Mouse (Mus musculus) limb, embryonic 14.5 days (tissue): ENCODE results near the gene Pias1. TPM values are rescaled to one million over a fixed set of nuclear protein-coding genes. Genes with fewer than 3 reads are reported as not detected.

Experiments used
- ATAC-seq: fragments of 200-750 bp; cut with Nextera tagmentation; 2 replicates; pipeline ENCODE4 v1.8.0; 2017; ENCODE audit warnings: low read depth, moderate number of reproducible peaks, moderate TSS enrichment; ENCODE audit not compliant: low FRiP score
- DNase-seq: peaks from one replicate; pipeline ENCODE4 v3.0.0-alpha.2; 2015; ENCODE audit warnings: low spot score
- H3K27ac ChIP-seq: fragments of 300-500 bp; sonication (generic); replicated peaks from 2 replicates; pipeline ENCODE4 v1.5.1; 2014; ENCODE audit warnings: low read depth, mild to moderate bottlenecking, low read length, moderate library complexity, mixed read lengths
- H3K27me3 ChIP-seq: fragments of 300-500 bp; sonication (generic); 2 replicates; pipeline ENCODE4 v1.6.1; 2014; ENCODE audit warnings: low read length, mixed read lengths; ENCODE audit not compliant: control insufficient read depth, insufficient read depth
- H3K36me3 ChIP-seq: fragments of 300-500 bp; sonication (generic); 2 replicates; pipeline ENCODE4 v1.6.1; 2014; ENCODE audit warnings: mild to moderate bottlenecking, low read length, moderate library complexity, mixed read lengths; ENCODE audit not compliant: control insufficient read depth, insufficient read depth
- H3K4me1 ChIP-seq: fragments of 300-500 bp; sonication (generic); 2 replicates; pipeline ENCODE4 v1.6.1; 2014; ENCODE audit warnings: antibody characterized with exemption, low read length, mixed read lengths; ENCODE audit not compliant: control insufficient read depth, insufficient read depth
- H3K4me2 ChIP-seq: fragments of 300-500 bp; sonication (generic); replicated peaks from 2 replicates; pipeline ENCODE4 v1.6.1; 2014; ENCODE audit warnings: low read depth, mild to moderate bottlenecking, low read length, moderate library complexity; ENCODE audit not compliant: severe bottlenecking
- H3K4me3 ChIP-seq: fragments of 300-500 bp; sonication (generic); replicated peaks from 2 replicates; pipeline ENCODE4 v1.5.1; 2014; ENCODE audit warnings: low read length
- H3K9ac ChIP-seq: fragments of 300-500 bp; sonication (generic); 2 replicates; pipeline ENCODE4 v1.6.1; 2014; ENCODE audit warnings: mild to moderate bottlenecking, low read depth, low read length, moderate library complexity; ENCODE audit not compliant: severe bottlenecking
- H3K9me3 ChIP-seq: fragments of 300-500 bp; sonication (generic); 2 replicates; pipeline ENCODE4 v1.6.1; 2016; ENCODE audit warnings: low read length; ENCODE audit not compliant: control insufficient read depth
- POLR2A ChIP-seq: fragments of 200-500 bp; IDR thresholded peaks from 2 replicates; pipeline ENCODE4 v1.8.0; 2012; ENCODE audit warnings: inconsistent platforms, mild to moderate bottlenecking, moderate library complexity, borderline replicate concordance; ENCODE audit not compliant: insufficient read depth, insufficient read length; ENCODE audit errors: extremely low read depth
- WGBS: fragments of 180-500 bp; shearing (Covaris S2); extraction: QIAGEN DNeasy Blood & Tissue Kit; methylation state at CpG from one replicate; pipeline ENCODE4 v1.1.7; 2014; 5-methylcytosine and 5-hydroxymethylcytosine counted together
- polyA plus RNA-seq, 2 experiments: library from polyadenylated mRNA; depleted of rRNA in 1 of 2; stranded (reverse) in 1 of 2; unstranded in 1 of 2; fragments of >200 nt; fragmentation: Nextera tagmentation in 1 of 2; extraction: Ambion mirVana in 1 of 2; gene quantifications; 2 replicates each; pipeline versions ENCODE4 v1.2.1 to v1.2.3; 2012 to 2014

The Pias1 gene
- polyA plus RNA-seq, 2 experiments, result 33.0 to 52.4 TPM

DNA sequence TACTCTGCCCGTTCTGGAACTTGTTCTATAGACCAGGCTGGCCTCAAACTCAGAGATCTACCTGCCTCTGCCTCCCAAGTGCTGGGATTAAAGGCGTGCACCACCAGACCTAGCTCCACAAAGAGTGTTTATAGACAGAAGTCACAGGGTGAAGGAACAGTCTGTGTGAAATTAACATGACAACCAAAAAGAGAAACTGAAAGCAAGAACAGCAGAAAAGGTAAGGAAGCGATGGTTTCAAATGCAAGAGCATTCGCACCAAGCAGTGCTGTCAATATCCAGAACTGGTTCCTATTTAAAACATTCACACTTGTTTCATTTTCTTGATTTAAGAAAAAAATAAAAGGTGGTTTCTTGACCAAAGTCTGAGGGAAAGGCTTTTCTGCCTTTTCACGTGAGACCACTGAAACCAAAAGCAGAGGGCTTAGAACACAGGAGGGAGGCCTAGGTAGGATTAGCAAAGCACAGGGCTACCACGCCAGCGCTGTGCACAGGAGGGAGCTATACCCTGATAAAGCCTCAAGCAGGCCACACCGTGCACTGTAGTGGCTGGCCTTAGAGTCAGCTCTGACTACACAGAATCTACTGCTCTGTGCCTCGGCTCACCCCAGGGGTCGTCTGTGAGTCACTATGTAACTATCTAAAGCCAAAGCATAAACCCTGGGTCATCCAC, 15.5 kb downstream of the Pias1 start:
- peaks cover 6% of the 10 kb centered on the region; the same call in 1 of the 2 replicates for H3K4me1 ChIP-seq
- H3K4me2 ChIP-seq, result no peak overlapping the region
- H3K9me3 ChIP-seq, result no peaks in the 10 kb centered on the region
- no peak for TF ChIP-seq POLR2A
- H3K4me3 ChIP-seq, result no peak overlapping the region
- no peaks in the 10 kb centered on the region for H3K36me3 ChIP-seq
- ATAC-seq (no peak), DNase-seq (peak; percentile 19)
- no peaks in the 10 kb centered on the region for H3K27me3 ChIP-seq
- H3K27ac ChIP-seq, result no peak overlapping the region
- WGBS, result 57% methylated on average over 10 of the region's 10 CpGs
- no peak overlapping the region for H3K9ac ChIP-seq

DNA sequence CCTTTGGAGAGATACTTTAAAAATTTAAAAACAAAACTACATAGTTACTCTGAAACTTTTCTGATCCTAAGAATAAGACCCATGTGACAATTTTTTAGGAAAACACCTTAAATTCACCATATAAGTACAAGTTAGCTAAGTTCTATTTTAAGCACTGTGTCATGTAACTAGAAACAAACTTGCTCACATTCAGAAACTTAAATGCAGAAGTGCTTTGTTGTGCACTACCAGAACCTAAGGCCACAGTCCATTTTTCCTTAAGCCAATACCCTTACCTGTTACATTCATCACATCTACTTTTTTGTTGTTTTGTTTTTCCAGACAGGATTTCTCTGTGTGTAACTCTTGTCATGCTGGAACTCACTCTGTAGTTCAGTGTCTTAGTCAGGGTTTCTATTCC, 17.4 kb downstream of the Pias1 start:
- Histone ChIP-seq H3K27me3 (no peaks in the 10 kb centered on the region), H3K9ac (no peak overlapping the region), H3K9me3 (no peaks in the 10 kb centered on the region), H3K36me3 (no peaks in the 10 kb centered on the region), H3K4me2 (no peak overlapping the region), H3K27ac (no peak overlapping the region), H3K4me3 (no peak overlapping the region), H3K4me1 (peaks cover 3% of the 10 kb centered on the region; the same call in 1 of the 2 replicates)
- no peak for ATAC-seq
- no peak for TF ChIP-seq POLR2A
- no peak for DNase-seq

GRCm38 (mm10) chr9:62966018-62966417, 21.7 kb downstream of the Pias1 start:
- no peak for TF ChIP-seq POLR2A

GRCm38 (mm10) chr9:62952713-62953112, 35.0 kb downstream of the Pias1 start:
- ATAC-seq (no peak), DNase-seq (no peak)
- H3K4me1 ChIP-seq, result peaks cover 7% of the 10 kb centered on the region; the same call in 1 of the 2 replicates
- H3K27me3 ChIP-seq, result no peaks in the 10 kb centered on the region
- TF ChIP-seq POLR2A, result no peak
- no peaks in the 10 kb centered on the region for H3K9me3 ChIP-seq
- peaks cover 10% of the 10 kb centered on the region for H3K36me3 ChIP-seq
- no peak overlapping the region for H3K27ac ChIP-seq
- no peak overlapping the region for H3K4me3 ChIP-seq
- no peak overlapping the region for H3K9ac ChIP-seq
- H3K4me2 ChIP-seq, result no peak overlapping the region

More at GRCm38 (mm10) chr9:62966018-62966417, 21.7 kb downstream of the Pias1 start:
- WGBS, result 99% methylated on average over 3 of the region's 3 CpGs
- H3K27ac ChIP-seq, result no peak overlapping the region
- no peaks in the 10 kb centered on the region for H3K4me1 ChIP-seq
- no peak overlapping the region for H3K4me2 ChIP-seq
- H3K9me3 ChIP-seq, result no peaks in the 10 kb centered on the region
- no peaks in the 10 kb centered on the region for H3K27me3 ChIP-seq
- H3K36me3 ChIP-seq, result no peaks in the 10 kb centered on the region
- H3K4me3 ChIP-seq, result no peak overlapping the region
- DNase-seq (no peak), ATAC-seq (no peak)
- H3K9ac ChIP-seq, result no peak overlapping the region

DNA sequence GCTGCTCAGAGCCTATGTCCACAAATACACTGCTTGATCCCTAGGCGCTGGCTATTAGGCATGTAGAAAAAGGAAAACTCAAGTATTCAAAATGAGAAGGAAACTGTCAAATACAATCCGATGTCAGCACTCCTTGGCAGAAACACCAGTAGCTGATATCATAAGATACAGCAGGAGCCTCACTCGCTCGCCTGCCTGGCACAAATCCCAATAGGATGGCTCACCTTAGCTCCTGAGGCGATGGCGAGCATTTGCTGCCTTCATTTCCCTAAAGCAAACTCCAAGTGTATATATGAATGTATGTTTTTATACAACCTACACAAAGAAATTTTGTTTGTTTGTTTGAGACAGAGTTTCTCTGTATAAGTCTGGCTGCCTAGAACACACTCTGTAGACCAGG, 42.4 kb downstream of the Pias1 start:
- Histone ChIP-seq H3K9ac (no peak overlapping the region), H3K4me3 (no peak overlapping the region), H3K4me1 (peaks cover 7% of the 10 kb centered on the region; the same call in 1 of the 2 replicates), H3K27ac (no peak overlapping the region), H3K36me3 (no peaks in the 10 kb centered on the region; the same call in 1 of the 2 replicates), H3K27me3 (no peaks in the 10 kb centered on the region), H3K9me3 (no peaks in the 10 kb centered on the region), H3K4me2 (no peak overlapping the region)
- 99% methylated on average over 6 of the region's 6 CpGs for WGBS
- no peak for TF ChIP-seq POLR2A
- DNase-seq, result no peak
- ATAC-seq, result no peak
